Mouse (Mus musculus) limb, embryonic 11.5 days (tissue): ENCODE results near the gene Olfr384. TPM values are rescaled to one million over a fixed set of nuclear protein-coding genes. Genes with fewer than 3 reads are reported as not detected.
"Not testable (repeated sequence)": the region's sequence is repeated elsewhere in the genome, so short reads cannot be mapped to it uniquely, and the experiment has no call there.

Experiments
- ATAC-seq: fragments of 200-750 bp; cut with Nextera tagmentation; 2 replicates; pipeline ENCODE4 v1.8.0; 2017; ENCODE audit warnings: low read depth; ENCODE audit not compliant: insufficient number of reproducible peaks, low FRiP score, low TSS enrichment
- DNase-seq: peaks from one replicate; pipeline ENCODE4 v3.0.0-alpha.2; 2015; ENCODE audit warnings: low spot score
- H3K27ac ChIP-seq: fragments of 300-500 bp; sonication (generic); replicated peaks from 2 replicates; pipeline ENCODE4 v1.5.1; 2014; ENCODE audit warnings: low read depth, mild to moderate bottlenecking, low read length
- H3K27me3 ChIP-seq: fragments of 300-500 bp; sonication (generic); 2 replicates; pipeline ENCODE4 v1.6.1; 2014; ENCODE audit warnings: mild to moderate bottlenecking, low read length, mixed read lengths; ENCODE audit not compliant: control insufficient read depth, insufficient read depth
- H3K36me3 ChIP-seq: fragments of 300-500 bp; sonication (generic); 2 replicates; pipeline ENCODE4 v1.6.1; 2014; ENCODE audit warnings: mild to moderate bottlenecking, low read length, moderate library complexity, mixed read lengths; ENCODE audit not compliant: control insufficient read depth, insufficient read depth
- H3K4me1 ChIP-seq: fragments of 300-500 bp; sonication (generic); 2 replicates; pipeline ENCODE4 v1.6.1; 2014; ENCODE audit warnings: low read length, mixed read lengths; ENCODE audit not compliant: control insufficient read depth, insufficient read depth
- H3K4me2 ChIP-seq: fragments of 300-500 bp; sonication (generic); 2 replicates; pipeline ENCODE4 v1.6.1; 2014; ENCODE audit warnings: low read depth, mild to moderate bottlenecking, moderate library complexity; ENCODE audit not compliant: severe bottlenecking
- H3K4me3 ChIP-seq: fragments of 300-500 bp; sonication (generic); 2 replicates; pipeline ENCODE4 v1.5.1; 2014; ENCODE audit warnings: low read depth, low read length
- H3K9ac ChIP-seq: fragments of 300-500 bp; sonication (generic); 2 replicates; pipeline ENCODE4 v1.6.1; 2014; ENCODE audit warnings: mild to moderate bottlenecking, low read length
- H3K9me3 ChIP-seq: fragments of 300-500 bp; sonication (generic); 2 replicates; pipeline ENCODE4 v1.6.1; 2016; ENCODE audit warnings: low read length; ENCODE audit not compliant: control insufficient read depth
- WGBS: fragments of 180-500 bp; shearing (Covaris S2); extraction: QIAGEN DNeasy Blood & Tissue Kit; methylation state at CpG from one replicate; pipeline ENCODE4 v1.1.7; 2014; 5-methylcytosine and 5-hydroxymethylcytosine counted together
- polyA plus RNA-seq: library from polyadenylated mRNA; unstranded; fragments of >200 nt; fragmentation: Nextera tagmentation; extraction: Ambion mirVana; gene quantifications from 2 replicates; pipeline ENCODE4 v1.2.1, GENCODE M21; 2014

Gene Olfr384
- not detected in 2 replicates for polyA plus RNA-seq

- H3K4me1 ChIP-seq, result no peaks in the 10 kb centered on the region
- H3K27ac ChIP-seq, result no peak within 1 kb of the TSS
- H3K4me2 ChIP-seq, result no peak within 1 kb of the TSS
- no peaks in the 10 kb centered on the region for H3K27me3 ChIP-seq
- H3K9ac ChIP-seq, result no peak within 1 kb of the TSS
- no peaks in the 10 kb centered on the region; the same call in 1 of the 2 replicates for H3K9me3 ChIP-seq
- H3K36me3 ChIP-seq, result no peaks in the 10 kb centered on the region
- ATAC-seq (no peak), DNase-seq (no peak)
- H3K4me3 ChIP-seq, result no peak within 1 kb of the TSS
Measured at GRCm38 (mm10) chr11:73598294-73598693, at the start of gene Olfr384. Olfr384 (plus strand) TSS chr11:73598594.

- Histone ChIP-seq H3K27ac (no peak overlapping the region), H3K4me1 (no peaks in the 10 kb centered on the region), H3K27me3 (no peaks in the 10 kb centered on the region), H3K9me3 (peaks cover 6% of the 10 kb centered on the region), H3K9ac (no peak overlapping the region), H3K36me3 (no peaks in the 10 kb centered on the region), H3K4me2 (no peak overlapping the region), H3K4me3 (no peak overlapping the region)
- no peak for DNase-seq
- no peak for ATAC-seq
Measured at GRCm38 (mm10) chr11:73579871-73580270, 18.5 kb upstream of the Olfr384 start.

GRCm38 (mm10) chr11:73583188-73583587, 15.2 kb upstream of the Olfr384 start:
- not testable (repeated sequence) for H3K27me3 ChIP-seq, H3K9me3 ChIP-seq, H3K4me1 ChIP-seq, H3K4me2 ChIP-seq, H3K9ac ChIP-seq, DNase-seq, H3K27ac ChIP-seq, ATAC-seq, H3K36me3 ChIP-seq, H3K4me3 ChIP-seq
- 83% methylated on average over 1 of the region's 1 CpGs for WGBS

GRCm38 (mm10) chr11:73592908-73593307, 5.5 kb upstream of the Olfr384 start, which contains the start of gene Olfr385:
Olfr385 (minus strand) TSS chr11:73593008.
- H3K27ac ChIP-seq, result no peak within 1 kb of the TSS
- DNase-seq (no peak), ATAC-seq (no peak)
- H3K4me1 ChIP-seq, result no peaks in the 10 kb centered on the region
- H3K9ac ChIP-seq, result no peak within 1 kb of the TSS
- no peaks in the 10 kb centered on the region for H3K36me3 ChIP-seq
- H3K4me3 ChIP-seq, result no peak within 1 kb of the TSS
- no peaks in the 10 kb centered on the region; the same call in 1 of the 2 replicates for H3K9me3 ChIP-seq
- no peak within 1 kb of the TSS for H3K4me2 ChIP-seq
- H3K27me3 ChIP-seq, result no peaks in the 10 kb centered on the region

Other genes with a start within 250 kb of the Olfr384 start
- gene Olfr20, start 247.8 kb upstream of the Olfr384 start, polyA plus RNA-seq, result not detected in 2 replicates
- not detected in 2 replicates for gene Olfr376, start 227.3 kb upstream of the Olfr384 start, polyA plus RNA-seq
- not detected in 2 replicates for gene Olfr1, start 199.0 kb upstream of the Olfr384 start, polyA plus RNA-seq
- not detected in 2 replicates for gene Olfr378, start 170.1 kb upstream of the Olfr384 start, polyA plus RNA-seq
- not detected in 2 replicates for gene Olfr380, start 141.1 kb upstream of the Olfr384 start, polyA plus RNA-seq
- gene Olfr381, start 107.0 kb upstream of the Olfr384 start, polyA plus RNA-seq, result not detected in 2 replicates
- not detected in 2 replicates for gene Olfr382, start 81.4 kb upstream of the Olfr384 start, polyA plus RNA-seq
- gene Olfr385, start 5.6 kb upstream of the Olfr384 start, polyA plus RNA-seq, result not detected in 2 replicates
- gene Zfp735, start 90.2 kb downstream of the Olfr384 start, polyA plus RNA-seq, result not detected in 2 replicates
- not detected in 2 replicates for gene Olfr389, start 182.1 kb downstream of the Olfr384 start, polyA plus RNA-seq
- gene Olfr390, start 184.4 kb downstream of the Olfr384 start, polyA plus RNA-seq, result not detected in 2 replicates
- gene Olfr391-ps, start 204.5 kb downstream of the Olfr384 start, polyA plus RNA-seq, result not detected in 2 replicates
- gene Olfr392, start 218.5 kb downstream of the Olfr384 start, polyA plus RNA-seq, result not detected in 2 replicates